Mouse (Mus musculus) layer of hippocampus, adult 2 months (tissue): Measurements from ENCODE around the gene Slc45a1. TPM values are rescaled to one million over a fixed set of nuclear protein-coding genes. Genes with fewer than 3 reads are reported as not detected.
"Not testable (repeated sequence)": the region's sequence is repeated elsewhere in the genome, so short reads cannot be mapped to it uniquely, and the experiment has no call there.

Source experiments
- DNase-seq, 2 experiments: peaks; one replicate each; pipeline ENCODE4 v3.0.0; 2022; ENCODE audit warnings: low spot score in 2 of 2
- H3K27ac ChIP-seq: fragments of 200-600 bp; 2 replicates; pipeline ENCODE4 v1.8.1; 2022
- H3K4me3 ChIP-seq: fragments of 200-600 bp; 2 replicates; pipeline ENCODE4 v1.8.1; 2022; ENCODE audit warnings: mild to moderate bottlenecking
- CTCF ChIP-seq: fragments of 200-600 bp; conservative IDR thresholded peaks from 2 replicates; pipeline ENCODE4 v1.8.1; 2022; ENCODE audit warnings: antibody characterized with exemption, mild to moderate bottlenecking, moderate library complexity
- total RNA-seq, 2 experiments: library from RNA; stranded (reverse); gene quantifications; 2 replicates each; pipeline ENCODE4 v1.2.3; 2021

Gene Slc45a1
- total RNA-seq, 2 experiments from 2014 or later: 39.7 to 40.1 TPM

DNA sequence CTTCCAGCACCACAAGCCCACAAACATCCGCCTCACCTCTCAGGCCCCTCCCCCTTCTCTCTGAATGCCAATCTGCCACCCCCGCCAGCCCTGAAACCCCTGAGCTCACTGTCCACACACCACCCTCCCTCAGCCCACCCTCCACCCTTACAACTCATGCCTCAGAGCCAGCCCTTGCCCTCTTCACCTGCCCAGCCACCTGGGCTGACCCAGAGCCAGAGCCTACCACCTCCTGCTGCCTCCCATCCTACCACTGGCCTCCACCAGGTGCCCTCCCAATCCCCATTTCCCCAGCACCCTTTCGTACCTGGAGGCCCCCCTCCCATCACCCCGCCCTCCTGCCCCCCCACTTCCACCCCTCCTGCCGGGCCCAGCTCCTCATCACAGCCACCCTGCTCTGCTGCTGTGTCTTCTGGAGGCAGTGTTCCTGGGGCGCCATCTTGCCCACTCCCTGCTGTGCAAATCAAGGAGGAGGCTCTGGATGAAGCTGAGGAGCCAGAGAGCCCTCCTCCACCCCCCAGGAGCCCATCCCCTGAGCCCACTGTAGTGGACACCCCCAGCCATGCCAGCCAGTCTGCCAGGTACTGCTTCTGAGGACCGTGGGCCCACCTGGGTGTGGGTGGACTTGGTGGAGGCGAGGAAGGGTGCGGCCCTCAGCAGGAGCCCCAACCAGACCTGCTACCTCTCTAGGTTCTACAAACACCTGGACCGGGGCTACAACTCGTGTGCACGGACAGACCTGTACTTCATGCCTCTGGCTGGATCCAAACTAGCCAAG, 36.5 kb downstream of the Slc45a1 start:
- no peak overlapping the region for H3K4me3 ChIP-seq
- no peak for DNase-seq
- TF ChIP-seq CTCF: no peak
- peak overlapping the region; percentile 32 for H3K27ac ChIP-seq

DNA sequence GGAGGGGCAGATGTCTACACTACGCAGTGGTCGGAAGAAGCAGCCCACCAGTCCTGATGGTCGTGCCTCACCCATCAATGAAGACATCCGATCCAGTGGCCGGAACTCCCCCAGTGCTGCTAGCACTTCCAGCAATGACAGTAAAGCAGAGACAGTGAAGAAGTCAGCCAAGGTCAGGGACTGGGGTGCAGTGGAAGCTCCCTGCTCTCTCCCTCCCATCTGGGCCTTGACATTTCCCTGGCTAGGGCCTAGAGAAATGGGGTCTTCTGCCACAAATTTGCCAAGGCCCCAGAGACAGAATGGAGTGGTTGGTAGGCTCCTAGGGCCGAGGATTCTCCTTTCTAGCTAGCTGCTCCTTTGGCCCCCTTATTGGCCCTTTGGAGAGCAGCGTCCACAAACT, 38.3 kb downstream of the Slc45a1 start:
- no peak for DNase-seq
- TF ChIP-seq CTCF: no peak
- H3K4me3 ChIP-seq: no peak overlapping the region
- no peak overlapping the region for H3K27ac ChIP-seq

DNA sequence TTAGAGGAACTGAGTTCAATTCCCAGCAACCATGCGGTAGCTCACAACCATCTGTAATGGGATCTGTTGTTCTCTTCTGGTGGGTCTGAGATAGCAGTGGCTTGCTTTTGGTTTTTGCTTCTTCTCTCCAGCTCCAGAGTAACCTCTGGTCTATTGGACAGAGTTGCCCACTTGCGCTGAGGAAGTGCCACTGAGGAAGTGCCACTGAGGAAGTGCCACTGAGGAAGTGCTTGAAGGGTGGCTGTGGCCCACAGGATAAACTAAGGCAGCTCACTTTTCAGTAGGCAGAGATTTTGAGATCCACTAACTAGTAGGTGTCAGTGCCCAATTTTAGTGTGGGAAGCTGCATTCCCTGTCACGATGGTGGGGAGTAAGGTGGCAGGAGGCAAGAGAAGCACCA, 43.3 kb downstream of the Slc45a1 start:
- TF ChIP-seq CTCF: no peak
- no peak overlapping the region for H3K4me3 ChIP-seq

DNA sequence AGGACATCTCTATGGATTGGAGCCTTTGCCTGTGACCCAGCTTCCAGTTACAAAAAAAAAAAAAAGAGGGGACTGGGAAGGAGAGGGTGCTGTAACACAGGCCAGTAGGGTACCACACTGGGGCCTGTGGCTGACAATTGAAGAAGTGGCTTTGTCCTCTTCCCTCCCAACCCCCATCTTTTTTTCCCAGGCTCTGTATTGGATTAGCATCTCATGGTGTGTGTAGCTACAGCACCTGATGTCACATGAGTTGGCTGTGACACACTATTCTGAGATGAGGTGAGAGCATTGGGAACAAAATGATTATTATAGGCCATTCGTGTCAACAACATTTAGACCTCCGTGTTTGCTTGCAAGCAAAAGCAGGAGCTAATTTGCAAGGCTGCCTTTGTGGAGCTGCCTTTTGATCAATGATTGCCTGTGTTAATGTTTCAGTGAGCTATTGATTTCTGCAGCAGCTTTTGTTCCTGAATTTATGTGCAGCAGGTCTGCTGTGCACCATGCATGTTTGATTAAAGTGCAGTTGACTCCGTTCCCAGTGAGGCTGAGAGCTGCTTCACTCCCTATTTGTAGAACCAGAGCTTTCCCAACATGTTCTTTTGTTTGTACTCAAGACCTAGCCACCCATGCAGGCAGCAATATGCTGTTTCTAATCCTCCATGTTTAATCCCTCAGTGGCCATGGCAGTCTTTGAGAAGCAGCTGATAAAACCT, 45.4 kb downstream of the Slc45a1 start:
- Histone ChIP-seq H3K4me3 (no peak overlapping the region), H3K27ac (peak overlapping the region; percentile 86)
- peak in 1 of 2 experiments; percentile 34 for DNase-seq
- no peak for TF ChIP-seq CTCF

More for the DNA sequence above, 43.3 kb downstream of the Slc45a1 start:
- H3K27ac ChIP-seq: peak overlapping the region; percentile 8; the same call in 1 of the 2 replicates
- no peak for DNase-seq

DNA sequence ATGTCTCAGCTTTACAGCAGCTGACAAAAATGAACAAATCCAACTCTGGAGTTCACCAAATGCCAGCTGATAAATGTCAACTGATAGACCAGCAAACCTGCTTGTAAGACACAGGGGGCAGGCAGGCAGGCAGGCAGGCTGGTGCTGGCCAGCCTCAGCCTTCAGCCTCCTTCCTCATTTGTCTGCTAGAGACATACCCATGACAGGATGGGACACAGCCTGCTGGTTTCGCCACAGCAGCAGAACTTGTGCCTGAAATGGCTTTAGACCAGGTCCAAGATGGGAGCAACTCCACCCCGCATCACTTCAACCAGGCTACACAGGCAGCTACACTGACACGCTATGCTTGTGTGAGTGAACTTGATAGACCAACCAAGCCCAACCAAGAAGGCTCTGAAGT, 46.2 kb downstream of the Slc45a1 start:
- no peak for DNase-seq
- H3K4me3 ChIP-seq: no peak overlapping the region
- peak overlapping the region; percentile 86 for H3K27ac ChIP-seq
- no peak for TF ChIP-seq CTCF

DNA sequence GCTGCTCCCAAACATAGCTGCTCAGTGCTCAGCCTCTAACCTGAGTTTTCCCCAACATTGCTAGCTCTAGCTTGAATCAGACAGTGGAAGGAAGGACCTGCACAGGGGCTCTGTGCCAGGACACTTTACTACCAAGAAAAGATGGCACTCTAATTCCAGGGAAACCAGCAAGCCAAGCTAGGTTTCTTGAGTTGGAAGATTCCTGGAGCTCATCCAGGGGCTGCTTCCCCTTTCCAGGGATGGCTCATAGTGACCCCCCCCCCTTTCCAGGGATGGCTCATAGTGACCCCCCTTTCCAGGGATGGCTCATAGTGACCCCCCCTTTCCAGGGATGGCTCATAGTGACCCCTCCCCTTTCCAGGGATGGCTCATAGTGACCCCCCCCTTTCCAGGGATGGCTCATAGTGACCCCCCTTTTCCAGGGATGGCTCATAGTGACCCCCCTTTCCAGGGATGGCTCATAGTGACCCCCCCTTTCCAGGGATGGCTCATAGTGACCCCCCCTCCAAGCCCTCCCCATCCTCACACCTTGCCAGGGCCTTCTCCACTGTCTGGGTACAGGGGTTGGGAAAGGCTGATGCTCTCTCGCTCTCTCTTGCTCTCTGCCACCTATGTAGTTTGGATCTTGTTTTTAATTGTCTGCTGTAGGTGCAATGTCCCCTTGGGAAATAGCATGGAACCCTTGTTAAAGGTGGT, 48.5 kb downstream of the Slc45a1 start:
- Histone ChIP-seq H3K4me3 (no peak overlapping the region), H3K27ac (peak overlapping the region; percentile 86; the same call in 1 of the 2 replicates)
- no peak for TF ChIP-seq CTCF
- no peak for DNase-seq

DNA sequence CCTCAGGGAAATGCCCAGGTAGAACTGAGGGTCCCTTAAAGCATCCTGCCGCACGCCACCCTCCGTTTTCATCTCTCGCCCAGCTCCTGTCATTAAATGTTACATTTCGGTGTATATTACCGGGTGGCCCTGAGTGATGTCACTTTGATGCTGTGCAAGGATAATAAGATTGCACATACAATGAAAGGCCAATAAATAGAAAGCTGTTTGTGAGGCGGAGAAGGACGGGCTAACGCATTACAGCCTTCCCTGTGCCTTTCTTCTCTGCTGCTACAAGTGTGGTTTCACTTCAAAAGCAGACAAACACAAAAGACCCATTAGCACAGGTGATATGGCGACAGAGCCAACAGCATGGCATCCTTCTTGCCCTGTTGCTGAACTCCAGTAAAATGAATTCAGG, 50.5 kb downstream of the Slc45a1 start:
- H3K27ac ChIP-seq: peak overlapping the region; percentile 6; the same call in 1 of the 2 replicates
- DNase-seq: no peak
- no peak overlapping the region for H3K4me3 ChIP-seq
- TF ChIP-seq CTCF: no peak

DNA sequence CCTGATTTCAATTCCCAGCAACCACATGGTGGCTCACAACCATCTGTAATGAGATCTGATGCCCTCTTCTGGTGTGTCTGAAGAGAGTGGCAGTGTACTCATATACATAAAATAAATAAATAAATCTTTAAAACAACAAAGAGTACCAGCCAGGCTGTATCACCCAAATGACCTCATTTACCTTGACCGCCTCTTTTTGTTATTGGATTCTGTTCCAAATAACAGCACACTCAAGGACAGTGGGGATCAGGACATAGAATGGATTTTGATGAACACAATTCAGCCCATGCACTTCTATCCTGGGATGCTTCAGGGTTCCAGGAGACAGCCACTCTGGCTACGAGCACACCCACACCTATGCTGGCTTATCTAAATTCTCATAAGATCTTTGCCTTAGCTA, 51.5 kb downstream of the Slc45a1 start:
- H3K4me3 ChIP-seq, DNase-seq: not testable (repeated sequence)
- peak; percentile 22; the same call in 1 of the 2 replicates for TF ChIP-seq CTCF
- H3K27ac ChIP-seq: 0 out of 2 replicates have a peak overlapping the region, but pooled peaks have one; percentile 3

DNA sequence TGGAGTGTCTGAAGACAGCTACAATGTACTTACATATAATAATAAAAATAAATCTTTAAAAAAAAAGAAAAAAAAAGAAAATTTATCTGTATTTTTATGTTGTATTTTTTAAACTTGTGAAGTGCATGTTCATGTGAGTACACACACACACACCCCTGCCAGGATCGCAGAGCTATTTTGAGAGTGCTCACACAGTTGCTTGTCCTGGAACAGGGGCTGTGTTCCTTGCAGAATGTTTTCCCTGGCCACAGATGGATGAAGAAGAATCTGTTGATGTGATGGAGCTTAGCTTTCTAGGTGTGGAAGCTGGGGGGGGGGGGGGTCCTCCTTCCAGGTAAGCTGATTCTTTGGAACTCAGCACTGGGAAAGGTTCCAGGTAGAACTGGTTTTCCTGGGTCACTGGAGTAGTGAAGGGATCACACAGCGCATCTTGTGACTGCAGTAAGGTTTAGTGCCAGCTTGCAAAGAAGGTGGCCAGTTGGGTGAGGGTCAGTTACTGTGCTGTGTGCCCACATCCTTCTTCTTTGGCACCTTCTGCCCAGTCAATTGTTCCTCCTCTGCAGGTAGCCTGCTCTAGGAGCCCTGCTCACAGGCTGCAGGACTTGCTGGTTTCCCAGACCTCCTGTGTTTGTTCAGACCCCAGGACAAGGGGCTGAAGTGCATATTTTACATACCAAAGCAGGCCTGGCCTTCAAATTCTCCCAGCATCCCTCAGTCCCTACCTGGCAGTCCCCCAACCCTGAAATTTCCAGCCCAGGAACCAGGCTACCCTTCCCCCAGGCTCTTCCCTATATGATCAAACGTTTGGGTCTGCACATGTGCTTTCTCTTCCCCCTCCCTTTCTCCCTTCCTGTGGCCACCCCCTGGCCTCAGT, 52.6 kb downstream of the Slc45a1 start:
- TF ChIP-seq CTCF: no peak; the same call in 1 of the 2 replicates
- Histone ChIP-seq H3K27ac (peak overlapping the region; percentile 65; the same call in 1 of the 2 replicates), H3K4me3 (no peak overlapping the region)
- DNase-seq: no peak

DNA sequence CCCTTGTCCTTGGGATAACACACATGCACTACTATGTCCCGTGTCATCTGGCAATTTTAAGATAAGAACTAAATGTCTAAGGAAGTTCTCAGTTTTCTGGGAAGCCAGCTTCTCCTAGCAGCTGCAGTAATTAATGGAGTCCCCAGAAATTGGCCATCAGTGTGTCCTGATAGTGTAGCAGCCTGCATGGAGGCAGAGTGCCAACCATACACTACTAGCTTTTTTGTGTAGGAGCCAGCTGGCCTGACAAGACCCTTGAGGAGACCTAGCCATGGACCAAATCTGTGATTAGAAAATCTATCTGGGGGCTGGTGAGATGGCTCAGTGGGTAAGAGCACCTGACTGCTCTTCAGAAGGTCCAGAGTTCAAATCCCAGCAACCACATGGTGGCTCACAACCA, 53.3 kb downstream of the Slc45a1 start:
- DNase-seq: no peak
- TF ChIP-seq CTCF: no peak
- Histone ChIP-seq H3K4me3 (no peak overlapping the region), H3K27ac (peak overlapping the region; percentile 32; the same call in 1 of the 2 replicates)

DNA sequence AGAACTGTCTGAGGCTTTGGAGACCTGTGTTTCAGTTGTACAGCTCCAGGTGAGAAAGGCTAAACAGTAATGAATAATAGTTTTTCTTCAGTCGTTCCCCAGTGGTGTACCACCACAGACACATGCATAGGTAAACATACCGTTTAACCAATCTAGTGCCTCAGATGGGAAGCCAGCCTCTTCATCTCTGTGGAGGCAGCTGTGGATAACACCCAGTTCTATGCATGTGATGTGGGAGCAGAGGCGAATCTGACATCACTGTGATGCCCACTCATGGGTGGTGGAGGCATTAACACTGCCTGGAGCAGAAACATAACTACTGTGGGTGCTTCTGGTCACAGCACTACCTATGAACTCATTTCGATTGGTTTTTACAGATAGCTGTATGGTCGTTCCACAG, 56.0 kb downstream of the Slc45a1 start:
- peak overlapping the region; percentile 41; the same call in 1 of the 2 replicates for H3K27ac ChIP-seq

DNA sequence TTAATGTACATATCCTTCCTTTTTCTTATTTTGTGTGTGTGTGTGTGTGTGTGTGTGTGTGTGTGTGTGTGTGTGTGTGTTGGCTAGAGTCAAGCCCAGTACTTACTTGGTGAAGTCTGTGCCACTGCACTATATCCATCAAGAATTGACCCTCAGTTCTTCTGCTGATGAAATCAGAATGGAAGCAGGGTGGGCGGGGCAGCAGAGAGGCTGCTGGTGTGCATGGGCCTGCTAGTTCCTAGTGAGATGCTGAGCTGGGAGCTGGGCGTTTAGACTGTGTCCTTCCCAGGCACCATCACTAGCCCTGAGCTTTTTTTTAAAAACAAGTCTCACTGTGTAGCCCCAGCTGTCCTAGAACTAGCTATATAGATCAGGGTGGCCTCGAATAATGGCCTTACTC, 56.9 kb downstream of the Slc45a1 start:
- H3K4me3 ChIP-seq: no peak overlapping the region
- TF ChIP-seq CTCF: no peak
- DNase-seq: no peak
- 0 out of 2 replicates have a peak overlapping the region, but pooled peaks have one; percentile 41 for H3K27ac ChIP-seq

More for the DNA sequence above, 56.0 kb downstream of the Slc45a1 start:
- no peak overlapping the region for H3K4me3 ChIP-seq
- DNase-seq: no peak
- TF ChIP-seq CTCF: no peak
